Mouse (Mus musculus) intestine, embryonic 15.5 days (tissue): ENCODE measurements around the gene Sertad2. TPM values are rescaled to one million over a fixed set of nuclear protein-coding genes. Genes with fewer than 3 reads are reported as not detected.

Source experiments
- ATAC-seq: fragments of 200-750 bp; cut with Nextera tagmentation; 2 replicates; pipeline ENCODE4 v1.8.0; 2017; ENCODE audit warnings: moderate TSS enrichment, moderate library complexity
- H3K27ac ChIP-seq: fragments of 300-500 bp; sonication (generic); 2 replicates; pipeline ENCODE4 v1.5.1; 2015; ENCODE audit warnings: mild to moderate bottlenecking, inconsistent platforms
- H3K27me3 ChIP-seq: fragments of 300-500 bp; sonication (generic); replicated peaks from 2 replicates; pipeline ENCODE4 v1.6.1; 2015; ENCODE audit warnings: inconsistent platforms
- H3K36me3 ChIP-seq: fragments of 300-500 bp; sonication (generic); 2 replicates; pipeline ENCODE4 v1.6.1; 2015; ENCODE audit warnings: inconsistent platforms
- H3K4me1 ChIP-seq: fragments of 300-500 bp; sonication (generic); replicated peaks from 2 replicates; pipeline ENCODE4 v1.6.1; 2015; ENCODE audit warnings: inconsistent platforms
- H3K4me2 ChIP-seq: fragments of 300-500 bp; sonication (generic); replicated peaks from 2 replicates; pipeline ENCODE4 v1.6.1; 2015; ENCODE audit warnings: mild to moderate bottlenecking, inconsistent platforms
- H3K4me3 ChIP-seq: fragments of 300-500 bp; sonication (generic); replicated peaks from 2 replicates; pipeline ENCODE4 v1.5.1; 2015; ENCODE audit warnings: inconsistent platforms
- H3K9ac ChIP-seq: fragments of 300-500 bp; sonication (generic); 2 replicates; pipeline ENCODE4 v1.6.1; 2015; ENCODE audit warnings: inconsistent platforms
- H3K9me3 ChIP-seq: fragments of 300-500 bp; sonication (generic); 2 replicates; pipeline ENCODE4 v1.6.1; 2016; ENCODE audit warnings: inconsistent platforms
- WGBS: fragments of 180-500 bp; shearing (Covaris S2); methylation state at CpG from one replicate; pipeline ENCODE4 v1.1.7; 2015; 5-methylcytosine and 5-hydroxymethylcytosine counted together
- polyA plus RNA-seq: library from polyadenylated mRNA; unstranded; fragments of >200 nt; fragmentation: Nextera tagmentation; extraction: Ambion mirVana; gene quantifications from 2 replicates; pipeline ENCODE4 v1.2.1, GENCODE M21; 2015

The Sertad2 gene
- polyA plus RNA-seq, 1 experiment from 2014 or later, result 36.9 TPM

GRCm38 (mm10) chr11:20642321-20642720 lies 99.3 kb downstream of the Sertad2 start:
- Histone ChIP-seq H3K4me3 (no peak overlapping the region), H3K27ac (no peak overlapping the region), H3K9ac (no peak overlapping the region), H3K9me3 (no peaks in the 10 kb centered on the region), H3K4me1 (peaks cover 34% of the 10 kb centered on the region), H3K4me2 (no peak overlapping the region), H3K27me3 (no peaks in the 10 kb centered on the region), H3K36me3 (no peaks in the 10 kb centered on the region)
- whole genome bisulfite sequencing, result 77% methylated on average over 5 of the region's 5 CpGs
- ATAC-seq, result no peak

GRCm38 (mm10) chr11:20643161-20643560 lies 100.1 kb downstream of the Sertad2 start:
- Histone ChIP-seq H3K27me3 (no peaks in the 10 kb centered on the region), H3K36me3 (peaks cover under 1% of the 10 kb centered on the region; the same call in 1 of the 2 replicates), H3K4me1 (peaks cover 41% of the 10 kb centered on the region), H3K9ac (no peak overlapping the region), H3K4me3 (no peak overlapping the region), H3K9me3 (no peaks in the 10 kb centered on the region), H3K4me2 (no peak overlapping the region), H3K27ac (no peak overlapping the region)
- 49% methylated on average over 5 of the region's 5 CpGs for WGBS
- no peak for ATAC-seq

DNA sequence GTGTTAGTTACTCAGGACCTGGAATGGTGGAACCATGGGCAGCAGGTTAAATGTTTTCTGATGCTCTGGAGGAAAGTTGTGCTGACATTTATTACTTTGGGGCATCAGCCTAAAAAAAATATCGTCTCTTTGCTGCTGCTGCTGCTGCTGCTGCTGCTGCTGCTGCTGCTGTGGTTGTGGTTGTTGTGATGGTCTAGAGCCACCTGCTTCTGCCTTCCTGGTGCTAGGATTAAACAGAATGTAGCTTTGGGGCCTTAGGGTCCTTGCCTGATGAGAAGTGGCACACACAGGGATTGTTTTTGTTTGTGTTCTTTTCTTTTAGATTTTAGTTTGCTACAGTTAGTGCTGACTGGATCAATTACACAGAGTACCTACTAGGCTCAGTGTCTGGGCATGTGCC lies 101.1 kb downstream of the Sertad2 start:
- Histone ChIP-seq H3K4me2 (no peak overlapping the region), H3K36me3 (peaks cover 5% of the 10 kb centered on the region; the same call in 1 of the 2 replicates), H3K27ac (no peak overlapping the region), H3K4me1 (peaks cover 42% of the 10 kb centered on the region), H3K9me3 (no peaks in the 10 kb centered on the region), H3K9ac (no peak overlapping the region), H3K27me3 (no peaks in the 10 kb centered on the region), H3K4me3 (no peak overlapping the region)
- 70% methylated on average over 1 of the region's 1 CpGs for WGBS
- no peak for ATAC-seq

DNA sequence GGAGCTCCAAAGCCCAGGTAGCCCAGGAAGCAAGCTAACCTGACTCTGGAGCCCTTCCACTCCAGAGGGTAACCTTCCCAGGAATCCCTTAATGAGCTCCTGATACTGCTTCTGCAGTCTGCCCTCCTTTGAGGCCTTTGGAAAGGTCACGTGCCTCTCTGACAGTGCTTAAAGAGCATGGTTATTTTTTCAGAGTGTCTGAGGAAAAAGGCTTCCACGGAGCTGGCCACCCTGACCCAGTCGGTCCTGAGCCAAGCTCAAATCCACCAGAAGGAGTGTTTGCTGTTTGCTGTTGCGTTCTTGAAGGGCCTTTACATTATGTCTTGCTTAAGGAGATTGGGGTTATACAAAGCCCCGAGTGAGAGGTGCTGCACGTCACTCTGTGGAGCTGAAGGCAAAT lies 101.8 kb downstream of the Sertad2 start:
- Histone ChIP-seq H3K9ac (no peak overlapping the region), H3K9me3 (no peaks in the 10 kb centered on the region), H3K4me2 (no peak overlapping the region), H3K4me1 (peaks cover 37% of the 10 kb centered on the region), H3K36me3 (peaks cover 5% of the 10 kb centered on the region; the same call in 1 of the 2 replicates), H3K4me3 (no peak overlapping the region), H3K27ac (no peak overlapping the region), H3K27me3 (no peaks in the 10 kb centered on the region)
- no peak for ATAC-seq
- WGBS, result 62% methylated on average over 6 of the region's 6 CpGs

DNA sequence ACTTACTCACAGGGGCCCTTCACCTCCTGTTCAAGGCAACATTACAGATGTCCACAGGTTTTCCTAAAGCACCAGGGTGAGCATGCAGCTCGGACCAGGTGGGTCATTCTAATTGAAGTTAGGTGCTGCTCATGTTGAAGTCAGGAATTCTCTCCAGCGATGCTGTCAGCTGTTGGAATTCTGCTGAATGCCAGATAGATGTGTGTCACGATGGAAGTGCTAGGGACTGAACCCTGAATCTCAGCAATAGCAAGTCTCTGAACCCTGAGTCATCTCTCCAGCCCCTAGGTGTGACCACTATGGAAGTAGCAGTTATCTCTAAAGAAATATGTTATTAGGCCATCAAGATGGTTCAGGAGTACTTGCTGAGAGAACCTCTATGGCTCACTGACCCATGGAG lies 102.5 kb downstream of the Sertad2 start:
- Histone ChIP-seq H3K27me3 (no peaks in the 10 kb centered on the region), H3K9ac (no peak overlapping the region), H3K4me1 (peaks cover 30% of the 10 kb centered on the region), H3K36me3 (peaks cover 5% of the 10 kb centered on the region; the same call in 1 of the 2 replicates), H3K4me3 (no peak overlapping the region), H3K9me3 (no peaks in the 10 kb centered on the region), H3K27ac (no peak overlapping the region), H3K4me2 (no peak overlapping the region)
- 73% methylated on average over 3 of the region's 3 CpGs for WGBS
- ATAC-seq, result no peak

- Histone ChIP-seq H3K36me3 (peaks cover 5% of the 10 kb centered on the region; the same call in 1 of the 2 replicates), H3K4me1 (peaks cover 24% of the 10 kb centered on the region; the same call in 1 of the 2 replicates), H3K9ac (no peak overlapping the region), H3K9me3 (no peaks in the 10 kb centered on the region), H3K4me3 (no peak overlapping the region), H3K27ac (no peak overlapping the region), H3K27me3 (no peaks in the 10 kb centered on the region), H3K4me2 (no peak overlapping the region)
- no peak for ATAC-seq
- 73% methylated on average over 6 of the region's 6 CpGs for WGBS
These were observed 103.1 kb downstream of the Sertad2 start for GRCm38 (mm10) chr11:20646142-20646541.

DNA sequence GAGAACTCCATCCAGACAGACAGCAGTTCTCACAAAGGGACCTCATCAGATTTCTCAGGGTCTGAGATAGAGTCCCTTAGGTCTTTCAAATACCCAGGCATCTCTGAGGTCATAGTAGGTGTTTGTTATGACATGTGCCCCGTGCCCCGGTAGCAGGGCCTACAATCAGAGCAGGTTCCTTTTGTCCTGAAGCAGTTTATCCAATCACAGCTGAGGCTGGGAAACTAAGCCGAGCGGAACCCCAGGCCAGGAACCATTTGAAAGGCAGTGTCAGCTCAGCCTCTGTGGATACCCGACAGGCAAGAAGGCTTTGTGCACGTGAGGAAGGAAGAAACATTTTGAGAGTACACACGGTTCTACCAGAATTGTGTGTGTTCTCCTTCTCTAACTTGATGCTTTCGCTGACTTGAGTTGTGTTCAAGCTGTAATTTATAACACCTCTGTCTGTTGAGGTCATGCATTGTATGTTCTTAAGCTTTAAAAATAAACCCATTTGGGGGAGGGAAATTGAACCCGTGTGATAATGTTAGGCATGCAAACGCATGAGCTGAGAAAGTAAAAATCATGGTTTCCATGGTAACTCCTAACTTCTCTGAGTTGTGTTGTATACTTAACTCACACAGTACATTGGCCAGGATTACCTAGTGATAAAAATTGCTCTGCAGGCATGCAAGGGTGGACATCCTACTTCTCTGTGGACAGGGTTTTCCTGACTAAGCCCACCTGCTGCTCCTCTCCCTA lies 104.1 kb downstream of the Sertad2 start:
- no peak overlapping the region for H3K27ac ChIP-seq
- 50% methylated on average over 10 of the region's 10 CpGs for WGBS

DNA sequence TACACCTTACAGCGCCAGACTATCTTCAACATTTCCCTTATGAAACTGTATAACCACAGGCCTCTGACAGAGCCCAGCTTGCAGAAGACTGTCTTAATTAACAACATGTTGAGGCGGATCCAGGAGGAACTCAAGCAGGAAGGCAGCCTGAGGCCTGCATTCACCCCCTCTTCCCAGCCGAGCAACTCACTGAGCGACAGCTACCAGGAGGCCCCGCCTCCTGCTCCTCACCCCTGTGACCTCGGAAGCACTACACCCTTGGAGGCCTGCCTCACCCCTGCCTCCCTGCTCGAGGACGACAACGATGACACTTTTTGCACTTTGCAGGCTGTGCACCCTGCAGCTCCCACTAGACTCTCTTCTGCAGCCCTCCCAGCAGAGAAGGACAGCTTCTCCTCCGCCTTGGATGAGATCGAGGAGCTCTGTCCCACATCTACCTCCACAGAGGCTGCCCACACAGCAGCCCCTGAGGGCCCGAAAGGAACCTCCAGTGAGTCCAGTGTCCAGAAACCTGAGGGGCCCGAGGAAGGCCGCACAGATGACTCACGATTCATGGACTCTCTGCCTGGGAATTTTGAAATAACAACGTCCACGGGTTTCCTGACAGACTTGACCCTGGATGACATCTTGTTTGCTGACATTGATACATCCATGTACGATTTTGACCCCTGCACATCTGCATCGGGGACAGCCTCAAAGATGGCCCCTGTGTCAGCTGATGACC lies 105.0 kb downstream of the Sertad2 start:
- no peak for ATAC-seq

More for the DNA sequence above, 104.1 kb downstream of the Sertad2 start:
- Histone ChIP-seq H3K4me1 (peaks cover 24% of the 10 kb centered on the region; the same call in 1 of the 2 replicates), H3K27me3 (no peaks in the 10 kb centered on the region), H3K9me3 (no peaks in the 10 kb centered on the region), H3K36me3 (peaks cover 5% of the 10 kb centered on the region; the same call in 1 of the 2 replicates), H3K4me3 (no peak overlapping the region), H3K4me2 (no peak overlapping the region), H3K9ac (no peak overlapping the region)
- no peak for ATAC-seq

DNA sequence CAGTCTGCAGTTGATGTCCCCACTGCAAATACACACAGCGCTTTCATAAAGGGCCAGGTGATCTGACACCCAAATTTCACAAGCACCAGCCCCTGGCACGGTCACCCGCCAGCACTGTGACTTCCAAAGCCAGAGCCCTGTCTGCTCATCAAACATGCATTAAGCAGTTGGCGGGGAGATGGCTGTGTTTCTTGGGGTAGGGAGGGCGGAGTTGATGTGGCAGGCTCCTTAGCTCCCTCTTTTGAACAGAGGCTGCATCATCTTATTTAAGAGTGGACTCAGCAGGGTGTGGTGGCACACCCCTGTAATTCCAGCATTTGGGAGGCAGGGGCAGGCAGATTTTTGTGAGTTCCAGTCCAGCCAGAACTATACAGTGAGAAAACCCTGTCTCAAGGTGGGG lies 106.4 kb downstream of the Sertad2 start:
- 90% methylated on average over 5 of the region's 5 CpGs for WGBS
- peaks cover 9% of the 10 kb centered on the region; the same call in 1 of the 2 replicates for H3K36me3 ChIP-seq
- no peak for ATAC-seq

More for the DNA sequence above, 105.0 kb downstream of the Sertad2 start:
- Histone ChIP-seq H3K9me3 (no peaks in the 10 kb centered on the region), H3K4me2 (no peak overlapping the region), H3K27ac (no peak overlapping the region), H3K4me3 (no peak overlapping the region), H3K9ac (no peak overlapping the region), H3K27me3 (no peaks in the 10 kb centered on the region), H3K36me3 (peaks cover 5% of the 10 kb centered on the region; the same call in 1 of the 2 replicates), H3K4me1 (peaks cover 24% of the 10 kb centered on the region; the same call in 1 of the 2 replicates)
- WGBS, result 55% methylated on average over 19 of the region's 19 CpGs

DNA sequence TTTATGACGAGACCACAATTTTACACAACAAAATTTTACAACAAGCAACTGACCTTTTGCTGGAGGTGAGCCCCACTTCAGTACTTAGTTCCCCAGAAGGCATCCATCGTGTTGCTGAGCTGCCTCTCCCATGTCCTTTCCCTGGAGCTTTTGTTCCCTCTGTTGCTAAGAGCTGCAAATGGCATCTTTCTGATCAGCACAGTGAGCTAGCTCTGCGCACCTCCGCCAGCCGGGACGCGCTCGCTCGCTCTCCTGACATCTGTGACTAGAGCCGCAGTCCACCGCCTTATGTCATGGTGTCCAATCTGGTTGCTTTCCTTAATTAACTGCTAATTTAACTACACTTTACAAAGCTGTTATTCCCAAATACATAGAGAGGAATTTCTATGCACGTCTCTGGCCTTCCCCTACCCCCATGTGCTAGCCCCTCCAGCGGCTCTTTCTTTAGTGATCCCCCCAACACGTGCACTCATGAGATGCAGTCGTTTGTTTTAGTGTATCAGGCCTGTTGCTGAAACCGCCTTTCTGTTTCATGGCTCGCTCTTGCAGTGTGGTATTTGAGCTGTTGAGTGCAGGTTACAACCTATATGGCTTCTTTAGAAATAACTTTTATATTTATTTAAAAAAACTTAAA lies 107.1 kb downstream of the Sertad2 start:
- Histone ChIP-seq H3K4me3 (no peak overlapping the region), H3K27ac (no peak overlapping the region), H3K9me3 (no peaks in the 10 kb centered on the region), H3K4me2 (no peak overlapping the region), H3K9ac (no peak overlapping the region), H3K36me3 (peaks cover 9% of the 10 kb centered on the region; the same call in 1 of the 2 replicates), H3K27me3 (no peaks in the 10 kb centered on the region), H3K4me1 (peaks cover 18% of the 10 kb centered on the region; the same call in 1 of the 2 replicates)
- 90% methylated on average over 17 of the region's 17 CpGs for WGBS
- ATAC-seq, result no peak

More for the DNA sequence above, 106.4 kb downstream of the Sertad2 start:
- no peak overlapping the region for H3K4me3 ChIP-seq
- no peak overlapping the region for H3K9ac ChIP-seq
- no peaks in the 10 kb centered on the region for H3K27me3 ChIP-seq
- H3K27ac ChIP-seq, result no peak overlapping the region
- no peaks in the 10 kb centered on the region for H3K9me3 ChIP-seq
- peaks cover 15% of the 10 kb centered on the region; the same call in 1 of the 2 replicates for H3K4me1 ChIP-seq
- H3K4me2 ChIP-seq, result no peak overlapping the region

DNA sequence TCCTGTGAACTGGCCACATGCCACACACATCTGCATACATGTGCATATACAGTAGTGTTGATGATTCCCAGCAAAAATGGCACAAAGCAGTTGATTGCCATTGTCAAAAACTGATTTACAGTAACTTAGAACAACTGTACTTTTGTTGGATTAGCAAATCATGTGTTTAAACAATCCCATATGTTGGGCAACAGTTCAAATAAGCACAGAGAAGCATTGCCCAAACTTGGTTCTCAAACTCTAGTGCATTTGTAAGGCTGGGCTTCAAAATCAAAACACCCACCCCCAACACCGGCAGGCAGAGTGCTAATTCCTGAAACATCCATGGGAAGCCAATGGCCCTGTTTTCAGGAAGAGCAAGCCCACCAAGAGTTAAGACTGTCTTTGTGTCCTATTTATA lies 108.1 kb downstream of the Sertad2 start:
- Histone ChIP-seq H3K27me3 (no peaks in the 10 kb centered on the region), H3K27ac (no peak overlapping the region), H3K9ac (no peak overlapping the region), H3K36me3 (peaks cover 9% of the 10 kb centered on the region; the same call in 1 of the 2 replicates), H3K9me3 (no peaks in the 10 kb centered on the region), H3K4me2 (no peak overlapping the region), H3K4me1 (peaks cover 25% of the 10 kb centered on the region), H3K4me3 (no peak overlapping the region)
- ATAC-seq, result no peak
- 63% methylated on average over 1 of the region's 1 CpGs for WGBS
